8 mouse cellular contexts compared by ENCODE assay signal in the genomic region with DNA sequence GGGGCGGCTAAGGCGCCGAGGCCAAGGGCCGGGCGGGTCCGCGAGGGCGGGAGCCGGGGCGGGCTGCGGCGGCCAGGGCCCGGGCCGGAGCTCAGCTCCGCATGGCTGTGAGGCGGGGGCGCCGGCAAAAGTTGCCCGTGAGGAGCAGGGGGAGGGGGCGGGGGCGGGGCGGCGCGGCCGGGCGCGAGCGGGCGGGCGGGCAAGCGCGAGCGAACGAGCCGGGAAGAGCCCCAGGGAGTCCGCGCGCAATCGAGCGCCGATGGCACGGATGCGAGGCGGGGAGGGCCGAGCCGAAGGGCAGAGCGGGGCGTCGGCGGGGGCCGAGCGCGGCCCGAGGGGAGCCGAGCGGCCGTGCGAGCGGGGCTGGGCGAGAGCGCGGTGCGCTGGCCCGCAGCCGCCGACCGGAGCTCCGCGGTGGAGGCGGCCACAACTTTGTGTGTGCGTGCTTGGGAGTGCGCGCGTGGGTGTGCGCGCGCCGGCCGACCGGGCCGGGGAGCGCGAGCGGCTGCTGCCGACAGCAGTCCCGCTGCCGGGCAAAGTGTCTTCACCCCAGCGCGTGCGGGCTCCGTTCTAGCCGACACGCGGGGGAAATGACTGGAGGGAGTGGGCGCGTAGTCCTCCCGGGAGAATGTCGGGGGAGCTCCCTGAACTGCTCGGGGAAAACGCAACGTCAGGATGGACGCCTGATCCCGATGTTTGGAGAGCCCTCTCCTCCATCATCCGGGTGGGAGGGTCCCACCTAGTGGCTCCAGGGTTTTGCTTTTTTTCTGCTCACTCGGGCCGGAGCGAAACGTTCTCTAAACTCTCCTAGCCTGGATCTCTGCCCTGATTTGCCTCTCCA. TPM values are rescaled to one million over a fixed set of nuclear protein-coding genes. Genes with fewer than 3 reads are reported as not detected.
DNase-seq lines count a peak whose midpoint lies in the region; ATAC-seq and TF ChIP-seq lines count a peak whose summit lies in the region.

Gene Hipk2, minus strand, starts transcription at position 95 of the 841 bp plus-strand sequence.

- peak; percentile 38 for TF ChIP-seq CTCF in liver, postnatal 0 days (IDR thresholded peaks at IDR 0.05; ENCODE audit: low read depth)

- no peaks in the 10 kb centered on the region for H3K9me3 ChIP-seq in forebrain, embryonic 14.5 days (replicated peaks; ENCODE audit: control insufficient read depth, low read length)
- H3K9me3 ChIP-seq in liver, postnatal 0 days (ENCODE audit: low read length) = no peaks in the 10 kb centered on the region
- H3K9me3 ChIP-seq in neural tube, embryonic 14.5 days (ENCODE audit: control insufficient read depth, low read length) = no peaks in the 10 kb centered on the region

- no peaks in the 10 kb centered on the region for H3K27me3 ChIP-seq in forebrain, embryonic 14.5 days (replicated peaks; ENCODE audit: control insufficient read depth, insufficient read depth, low read length)
- no peaks in the 10 kb centered on the region for H3K27me3 ChIP-seq in liver, postnatal 0 days (ENCODE audit: insufficient read depth, low read length)
- H3K27me3 ChIP-seq in neural tube, embryonic 14.5 days (ENCODE audit: control insufficient read depth, insufficient read depth, low read length) = peaks cover 3% of the 10 kb centered on the region; the same call in 1 of the 2 replicates

- peak within 1 kb of the TSS; percentile 62 for H3K4me2 ChIP-seq in forebrain, embryonic 14.5 days (ENCODE audit: low read length)
- H3K4me2 ChIP-seq in liver, postnatal 0 days (ENCODE audit: low read depth, low read length) = peak within 1 kb of the TSS; percentile 72
- H3K4me2 ChIP-seq in neural tube, embryonic 14.5 days (ENCODE audit: low read depth, low read length) = peak within 1 kb of the TSS; percentile 60

- peak; percentile 73 for DNase-seq in ES-CJ7 (ENCODE audit: low read depth, low spot score)
- peak; percentile 64 for DNase-seq in cerebellum, adult 11 months
- peak; percentile 92 for DNase-seq in forebrain, embryonic 14.5 days (ENCODE audit: low spot score)
- peak; percentile 89 to 90 for DNase-seq in heart, postnatal 10 days
- DNase-seq in kidney, postnatal 4 days = peak; percentile 88 to 94
- peak; percentile 90 for DNase-seq in liver, postnatal 0 days
- DNase-seq in testis, postnatal 10 days (ENCODE audit: low spot score) = peak; percentile 89

- peak; percentile 89 for ATAC-seq in forebrain, embryonic 14.5 days
- peak; percentile 94 for ATAC-seq in liver, postnatal 0 days
- peak; percentile 91 for ATAC-seq in neural tube, embryonic 14.5 days (ENCODE audit: low read depth)

- H3K9ac ChIP-seq in forebrain, embryonic 14.5 days (ENCODE audit: low read length) = peak within 1 kb of the TSS; percentile 100
- H3K9ac ChIP-seq in liver, postnatal 0 days (replicated peaks) = peak within 1 kb of the TSS; percentile 100
- peak within 1 kb of the TSS; percentile 100 for H3K9ac ChIP-seq in neural tube, embryonic 14.5 days (replicated peaks; ENCODE audit: low read depth, low read length)

- 0 out of 2 replicates have a peak, but pooled peaks cover 4% of the 10 kb centered on the region for H3K36me3 ChIP-seq in forebrain, embryonic 14.5 days (ENCODE audit: control insufficient read depth, insufficient read depth, low read length)
- H3K36me3 ChIP-seq in liver, postnatal 0 days (replicated peaks; ENCODE audit: insufficient read depth, low read length) = peaks cover 8% of the 10 kb centered on the region
- H3K36me3 ChIP-seq in neural tube, embryonic 14.5 days (ENCODE audit: control insufficient read depth, insufficient read depth, low read length) = no peaks in the 10 kb centered on the region

- intact Hi-C loops in heart, postnatal 10 days (cut with DNase I) = loop anchor here (5.0 to 10.0 kb wide), 3 partner anchors 36 to 341 kb away; partner anchors contain the start of gene Fmc1

- WGBS in forebrain, embryonic 14.5 days = 3% methylated on average over 85 of the region's 108 CpGs
- WGBS in liver, postnatal 0 days (ENCODE audit: insufficient replicate concordance) = under 1% methylated on average over 56 of the region's 108 CpGs
- WGBS in neural tube, embryonic 14.5 days = under 1% methylated on average over 61 of the region's 108 CpGs

- TF ChIP-seq EP300 in liver, postnatal 0 days (IDR thresholded peaks at IDR 0.05; ENCODE audit: low read depth) = no peak

- H3K27ac ChIP-seq in forebrain, embryonic 14.5 days (ENCODE audit: low read depth, low read length) = peak within 1 kb of the TSS; percentile 96
- peak within 1 kb of the TSS; percentile 99 for H3K27ac ChIP-seq in liver, postnatal 0 days (ENCODE audit: low read depth)
- H3K27ac ChIP-seq in neural tube, embryonic 14.5 days (ENCODE audit: low read depth, low read length) = peak within 1 kb of the TSS; percentile 97

- peak within 1 kb of the TSS; percentile 96 for H3K4me3 ChIP-seq in forebrain, embryonic 14.5 days (ENCODE audit: low read depth, low read length)
- H3K4me3 ChIP-seq in liver, postnatal 0 days (ENCODE audit: low read depth, low read length) = peak within 1 kb of the TSS; percentile 99
- H3K4me3 ChIP-seq in neural tube, embryonic 14.5 days (ENCODE audit: low read depth, low read length) = peak within 1 kb of the TSS; percentile 98

- H3K4me1 ChIP-seq in forebrain, embryonic 14.5 days (ENCODE audit: control insufficient read depth, insufficient read depth, low read length) = peaks cover 24% of the 10 kb centered on the region
- peaks cover 28% of the 10 kb centered on the region for H3K4me1 ChIP-seq in liver, postnatal 0 days (ENCODE audit: insufficient read depth)
- peaks cover 23% of the 10 kb centered on the region for H3K4me1 ChIP-seq in neural tube, embryonic 14.5 days (ENCODE audit: control insufficient read depth, insufficient read depth, low read length)

RNA-seq across cellular contexts. Expression of gene Hipk2, which starts in this region (rescaled TPM):
- polyA plus RNA-seq in forebrain, embryonic 14.5 days (2014; fragmentation: Nextera tagmentation; extraction: Ambion mirVana) = 16.0 and 19.1 TPM in 2 replicates
- 10 to 100 TPM; 73.7 to 80.5 TPM for total RNA-seq in heart, postnatal 10 days (2021)
- polyA plus RNA-seq in liver, postnatal 0 days (2015; fragmentation: Nextera tagmentation; extraction: Ambion mirVana) = 9.6 and 9.7 TPM in 2 replicates
- polyA plus RNA-seq in neural tube, embryonic 14.5 days (2014; fragmentation: Nextera tagmentation; extraction: Ambion mirVana) = 38.9 and 41.4 TPM in 2 replicates

Comparison
In these comparisons a context has a peak if more than half of its experiments do, and no peak if none do; other contexts are left out.
1. Peak in every context shown above with its lines: DNase-seq, ATAC-seq, H3K4me3 ChIP-seq and H3K27ac ChIP-seq.